Comparison of ENCODE assay signal across 8 mouse cellular contexts in the genomic region with DNA sequence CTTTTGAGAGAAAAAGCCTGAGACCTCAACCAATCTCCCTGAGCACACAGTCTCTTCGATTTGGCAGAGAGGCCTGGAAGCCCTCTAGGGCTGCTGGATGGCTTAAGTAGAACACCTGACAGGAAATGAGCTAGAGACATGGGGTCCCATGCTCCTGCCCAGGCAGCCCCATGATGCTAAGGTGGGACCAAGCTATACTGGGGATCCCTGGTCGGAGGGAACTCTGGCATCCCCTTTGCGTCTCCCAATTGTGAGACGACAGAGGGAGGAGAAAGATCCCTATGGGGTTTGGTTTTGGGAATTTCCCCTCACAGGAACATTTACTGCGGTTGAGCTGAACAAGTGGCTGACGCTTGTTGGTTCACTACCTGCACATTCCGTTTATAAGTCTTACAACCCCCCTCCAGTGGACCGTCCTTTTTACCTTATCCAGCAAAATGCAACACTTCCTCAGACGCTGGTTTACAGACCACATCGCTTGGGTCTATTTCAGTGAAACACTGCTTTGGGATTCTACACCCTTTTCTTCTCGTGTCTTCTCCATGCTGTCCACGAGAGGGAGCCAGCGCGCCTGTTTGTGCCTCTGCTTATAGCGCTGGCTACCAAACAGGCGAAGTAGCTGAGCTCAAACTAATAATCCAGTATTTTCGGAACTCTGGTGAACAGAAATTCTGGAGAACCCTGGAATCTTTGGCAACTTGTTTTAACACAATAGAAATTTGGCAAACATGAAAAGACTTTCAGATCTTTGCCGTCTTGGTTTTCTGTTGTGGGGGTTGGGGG.
DNase-seq lines count a peak whose midpoint lies in the region; ATAC-seq and TF ChIP-seq lines count a peak whose summit lies in the region.

No protein-coding gene starts in this region.

- H3K4me3 ChIP-seq in forebrain, embryonic 15.5 days = no peak overlapping the region
- no peak overlapping the region for H3K4me3 ChIP-seq in hindbrain, embryonic 14.5 days (replicated peaks; ENCODE audit: low read length)
- no peak overlapping the region for H3K4me3 ChIP-seq in left cerebral cortex, adult 2 months
- H3K4me3 ChIP-seq in midbrain, embryonic 11.5 days (ENCODE audit: low read depth, low read length) = no peak overlapping the region

- peak; percentile 90 for TF ChIP-seq CTCF in left cerebral cortex, adult 2 months (IDR thresholded peaks at IDR 0.05)

- no peaks in the 10 kb centered on the region for H3K36me3 ChIP-seq in forebrain, embryonic 15.5 days
- H3K36me3 ChIP-seq in hindbrain, embryonic 14.5 days (replicated peaks; ENCODE audit: control insufficient read depth, insufficient read depth) = no peaks in the 10 kb centered on the region
- no peaks in the 10 kb centered on the region for H3K36me3 ChIP-seq in midbrain, embryonic 11.5 days (ENCODE audit: control insufficient read depth, insufficient read depth, low read length)

- intact Hi-C loops in heart, postnatal 25 days (cut with DNase I) = loop anchor here (2.0 to 5.0 kb wide), 3 partner anchors 86 to 242 kb away; no protein-coding TSS in a partner anchor
- intact Hi-C loops in left cerebral cortex, adult 2 months (cut with DNase I) = loop anchor here (1.0 to 5.0 kb wide), 2 partner anchors 242 to 287 kb away; no protein-coding TSS in a partner anchor

- H3K4me2 ChIP-seq in forebrain, embryonic 15.5 days (replicated peaks) = no peak overlapping the region
- no peak overlapping the region for H3K4me2 ChIP-seq in hindbrain, embryonic 14.5 days (replicated peaks)
- H3K4me2 ChIP-seq in midbrain, embryonic 11.5 days = no peak overlapping the region

- no peak overlapping the region for H3K9ac ChIP-seq in forebrain, embryonic 15.5 days (replicated peaks)
- no peak overlapping the region for H3K9ac ChIP-seq in hindbrain, embryonic 14.5 days
- no peak overlapping the region for H3K9ac ChIP-seq in midbrain, embryonic 11.5 days (ENCODE audit: low read length)

- no peaks in the 10 kb centered on the region for H3K27me3 ChIP-seq in forebrain, embryonic 15.5 days
- H3K27me3 ChIP-seq in hindbrain, embryonic 14.5 days (ENCODE audit: control insufficient read depth, insufficient read depth, low read length) = no peaks in the 10 kb centered on the region
- no peaks in the 10 kb centered on the region for H3K27me3 ChIP-seq in midbrain, embryonic 11.5 days (ENCODE audit: control insufficient read depth, insufficient read depth, low read length)

- peak; percentile 93 for DNase-seq in heart, adult 11 months
- no peak for DNase-seq in heart, postnatal 25 days (ENCODE audit: low spot score)
- peak; percentile 42 for DNase-seq in c-Kit-positive CD71-positive TER-119-negative erythroid progenitor cells, embryonic 14.5 days (ENCODE audit: low read depth)
- peak; percentile 93 for DNase-seq in hindbrain, embryonic 14.5 days (ENCODE audit: low spot score)
- DNase-seq in left cerebral cortex, adult 2 months (ENCODE audit: extremely low spot score in 1 of 2, low spot score in 2 of 2) = peak; percentile 72 to 85
- peak; percentile 94 for DNase-seq in midbrain, embryonic 11.5 days (ENCODE audit: low spot score, missing footprints)
- peak; percentile 40 to 73 for DNase-seq in spleen, adult 18-20 months

- H3K27ac ChIP-seq in forebrain, embryonic 15.5 days (replicated peaks) = no peak overlapping the region
- H3K27ac ChIP-seq in hindbrain, embryonic 14.5 days = no peak overlapping the region
- H3K27ac ChIP-seq in left cerebral cortex, adult 2 months = no peak overlapping the region
- no peak overlapping the region for H3K27ac ChIP-seq in midbrain, embryonic 11.5 days (ENCODE audit: low read depth, low read length)

- 21% methylated on average over 18 of the region's 18 CpGs for WGBS in forebrain, embryonic 15.5 days
- 19% methylated on average over 18 of the region's 18 CpGs for WGBS in hindbrain, embryonic 14.5 days
- WGBS in midbrain, embryonic 11.5 days = 17% methylated on average over 18 of the region's 18 CpGs

- H3K4me1 ChIP-seq in forebrain, embryonic 15.5 days = peaks cover 6% of the 10 kb centered on the region
- no peaks in the 10 kb centered on the region for H3K4me1 ChIP-seq in hindbrain, embryonic 14.5 days (replicated peaks; ENCODE audit: control insufficient read depth, insufficient read depth, low read length)
- peaks cover 5% of the 10 kb centered on the region for H3K4me1 ChIP-seq in midbrain, embryonic 11.5 days (ENCODE audit: control insufficient read depth, insufficient read depth, low read length)

- H3K9me3 ChIP-seq in forebrain, embryonic 15.5 days = no peaks in the 10 kb centered on the region
- no peaks in the 10 kb centered on the region for H3K9me3 ChIP-seq in hindbrain, embryonic 14.5 days (ENCODE audit: control insufficient read depth, low read length)
- H3K9me3 ChIP-seq in midbrain, embryonic 11.5 days (ENCODE audit: control insufficient read depth, low read length) = no peaks in the 10 kb centered on the region

- ATAC-seq in forebrain, embryonic 15.5 days (replicated peaks) = peak; percentile 58
- 0 out of 2 replicates have a peak, but pooled peaks have one; percentile 16 for ATAC-seq in hindbrain, embryonic 14.5 days (ENCODE audit: low FRiP score)
- peak; percentile 49; the same call in 1 of the 2 replicates for ATAC-seq in midbrain, embryonic 11.5 days (ENCODE audit: low FRiP score)
